Mouse (Mus musculus) monocyte, adult 2 months (primary cell): Measurements from ENCODE around the gene Dlgap1.

Experiments
- DNase-seq, 2 experiments: peaks; one replicate each; pipeline ENCODE4 v3.0.0; 2022; ENCODE audit warnings: low spot score in 2 of 2, low read depth in 1 of 2

The Dlgap1 gene

GRCm38 (mm10) chr17:69969021-69969815 is at the start of gene Dlgap1:
Gene Dlgap1, plus strand, starts transcription at chr17:69969073.
- no peak for DNase-seq

GRCm38 (mm10) chr17:69954936-69955335 is 13.9 kb upstream of the Dlgap1 start:
- DNase-seq = no peak

DNA sequence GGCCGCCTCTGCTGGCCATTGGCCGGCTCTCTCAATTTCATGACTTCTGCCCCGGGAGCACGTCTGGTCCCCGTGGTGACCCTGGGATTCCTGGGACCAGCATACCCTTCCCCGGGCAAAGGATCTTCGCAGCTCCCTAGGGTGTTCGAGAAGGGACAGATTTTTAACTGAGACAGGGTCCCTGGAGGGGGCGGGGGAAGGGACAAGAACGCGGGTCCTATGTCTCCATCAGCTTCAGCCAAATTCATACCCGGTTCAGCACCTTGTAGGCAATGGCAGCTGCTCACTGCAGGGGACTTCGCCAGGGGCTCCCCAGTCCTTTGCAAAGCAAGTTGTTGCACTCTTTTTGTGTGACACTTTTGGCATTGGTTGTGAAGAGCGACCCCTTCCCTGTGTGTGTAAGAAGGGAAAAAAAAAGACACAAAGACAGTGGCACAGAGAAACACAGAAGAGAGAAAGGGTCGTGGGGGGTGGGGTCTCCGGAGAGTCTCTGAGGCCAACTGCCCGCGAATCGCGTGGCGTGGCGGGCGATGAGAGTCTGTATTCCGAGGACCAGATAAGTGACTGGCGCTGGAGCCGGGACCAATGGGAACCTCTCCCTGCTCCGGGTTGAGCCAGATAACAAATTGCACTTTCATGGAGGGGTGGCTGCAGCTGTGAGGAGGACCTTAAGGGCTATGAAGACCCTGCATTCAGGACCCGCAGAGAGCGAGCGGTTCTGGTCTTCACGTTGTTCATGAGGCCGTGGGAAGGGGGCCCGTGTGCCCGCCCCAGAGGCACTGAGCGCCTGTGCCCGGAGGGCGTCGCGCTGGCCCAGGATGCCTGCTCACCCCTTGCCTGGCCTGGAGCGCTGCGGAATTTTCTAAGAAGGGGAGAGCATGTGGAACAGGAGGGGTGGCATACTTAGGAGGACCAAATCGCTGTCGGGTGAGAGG is 1.2 kb downstream of the Dlgap1 start:
- DNase-seq = no peak

- no peak for DNase-seq
Measured at GRCm38 (mm10) chr17:69973081-69973480, 4.2 kb downstream of the Dlgap1 start.

GRCm38 (mm10) chr17:69973991-69974390 is 5.1 kb downstream of the Dlgap1 start:
- no peak for DNase-seq

GRCm38 (mm10) chr17:69982236-69982923 is 13.5 kb downstream of the Dlgap1 start:
- no peak for DNase-seq

- no peak for DNase-seq
Measured at GRCm38 (mm10) chr17:69996406-69996805, 27.5 kb downstream of the Dlgap1 start.

- DNase-seq = no peak
Measured at GRCm38 (mm10) chr17:70002026-70002425, 33.2 kb downstream of the Dlgap1 start.

DNA sequence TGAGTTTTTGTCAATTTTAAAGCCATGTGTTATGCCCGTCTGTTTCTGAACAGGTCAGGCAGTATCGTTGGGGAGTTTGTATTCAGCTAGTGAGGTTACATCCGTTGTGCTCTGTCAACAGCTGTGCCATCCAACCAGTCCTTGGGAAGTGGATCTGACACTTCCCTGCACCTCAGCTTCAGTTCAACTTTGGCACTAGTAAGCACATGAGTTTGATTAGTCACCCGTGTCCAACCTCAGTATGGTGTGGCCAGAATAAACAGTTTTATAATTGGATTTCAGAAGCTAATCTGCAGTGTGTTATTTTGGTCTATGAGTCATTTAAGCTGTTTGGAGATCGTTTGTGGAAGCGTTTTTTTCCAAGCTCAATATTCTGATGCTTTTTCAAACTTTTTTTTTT is 35.8 kb downstream of the Dlgap1 start:
- DNase-seq = no peak

DNA sequence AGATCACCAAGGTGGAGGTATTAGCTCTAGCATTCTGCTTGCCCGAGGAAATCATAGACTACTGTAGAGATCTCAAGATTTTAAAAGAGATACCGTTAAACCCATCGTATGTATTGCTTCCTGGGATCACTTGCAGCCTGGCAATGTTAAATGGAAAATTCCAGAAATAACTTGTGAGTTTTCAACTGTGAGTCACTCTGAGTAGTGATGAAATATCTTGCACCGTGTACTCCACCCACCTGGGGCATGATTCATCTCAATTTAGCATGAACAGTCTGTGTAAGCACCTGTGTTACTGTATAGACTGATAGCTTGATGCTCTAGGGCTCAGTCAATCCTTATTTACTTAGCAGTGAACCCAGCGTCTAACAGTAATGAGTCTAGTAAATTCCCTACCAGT is 38.7 kb downstream of the Dlgap1 start:
- no peak for DNase-seq

DNA sequence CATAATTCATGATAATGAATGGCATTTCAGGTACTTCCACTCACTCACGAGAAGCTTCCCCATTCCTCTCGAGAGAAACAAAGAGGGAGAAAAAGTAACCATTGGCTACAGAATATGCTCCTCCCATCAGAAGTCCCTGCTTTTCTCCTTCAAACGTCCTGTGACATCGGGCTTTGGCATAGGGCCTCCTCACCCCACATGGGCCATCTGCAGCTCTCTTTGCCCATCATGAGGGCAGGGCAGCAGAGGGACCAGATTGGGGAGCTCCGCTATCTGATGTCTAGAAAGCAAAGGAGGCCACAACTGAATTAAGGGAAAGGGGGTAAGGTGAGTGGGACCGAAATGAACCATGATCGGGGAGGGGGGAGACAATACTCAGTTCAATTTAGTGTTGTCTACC is 47.6 kb downstream of the Dlgap1 start:
- no peak for DNase-seq

- no peak for DNase-seq
Measured at GRCm38 (mm10) chr17:70020376-70020775, 51.5 kb downstream of the Dlgap1 start.

- DNase-seq = no peak
Measured at GRCm38 (mm10) chr17:70022618-70023017, 53.7 kb downstream of the Dlgap1 start.

- DNase-seq = no peak
Measured at GRCm38 (mm10) chr17:70034862-70035261, 66.0 kb downstream of the Dlgap1 start.

- no peak for DNase-seq
Measured at GRCm38 (mm10) chr17:70040751-70041430, 72.0 kb downstream of the Dlgap1 start.

DNA sequence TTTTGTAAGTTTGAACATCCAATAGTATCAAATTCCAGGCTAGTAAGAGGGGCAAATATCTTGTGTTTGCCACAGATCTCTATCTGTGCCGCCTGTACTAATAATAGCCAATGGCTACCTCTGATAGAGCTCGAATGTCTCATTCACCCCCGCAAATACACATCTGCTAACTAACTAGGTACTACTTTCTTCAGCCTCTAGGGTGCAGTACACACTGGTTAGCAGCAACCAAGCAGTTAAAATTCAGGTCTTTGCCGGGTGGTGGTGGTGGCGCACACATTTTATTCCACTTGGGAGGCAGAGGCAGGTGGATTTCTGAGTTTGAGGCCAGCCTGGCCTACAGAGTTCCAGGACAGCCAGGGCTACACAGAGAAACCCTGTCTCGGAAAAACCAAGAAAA is 99.4 kb downstream of the Dlgap1 start:
- no peak for DNase-seq

DNA sequence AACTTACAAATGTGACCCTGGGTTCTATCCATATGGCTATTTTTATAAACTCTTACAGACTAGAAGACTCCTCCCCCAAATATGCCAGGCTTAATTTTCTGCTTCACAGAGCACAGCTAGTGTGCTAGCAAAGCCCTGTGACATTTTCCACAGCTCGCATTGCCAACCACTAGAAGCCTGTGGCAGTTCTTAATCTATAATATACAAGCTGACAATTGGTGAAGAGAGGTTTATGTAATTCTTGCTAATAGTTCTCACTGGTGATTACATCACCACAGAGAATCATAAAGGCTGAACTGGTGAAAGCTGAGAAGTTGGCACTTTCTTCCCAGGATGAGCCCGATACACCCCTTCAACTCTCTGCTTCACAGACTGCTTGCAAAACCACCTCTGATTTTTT is 103.2 kb downstream of the Dlgap1 start:
- DNase-seq = no peak

GRCm38 (mm10) chr17:70088220-70088619 is 119.3 kb downstream of the Dlgap1 start:
- no peak for DNase-seq

- DNase-seq = no peak
Measured at GRCm38 (mm10) chr17:70090737-70091136, 121.9 kb downstream of the Dlgap1 start.

DNA sequence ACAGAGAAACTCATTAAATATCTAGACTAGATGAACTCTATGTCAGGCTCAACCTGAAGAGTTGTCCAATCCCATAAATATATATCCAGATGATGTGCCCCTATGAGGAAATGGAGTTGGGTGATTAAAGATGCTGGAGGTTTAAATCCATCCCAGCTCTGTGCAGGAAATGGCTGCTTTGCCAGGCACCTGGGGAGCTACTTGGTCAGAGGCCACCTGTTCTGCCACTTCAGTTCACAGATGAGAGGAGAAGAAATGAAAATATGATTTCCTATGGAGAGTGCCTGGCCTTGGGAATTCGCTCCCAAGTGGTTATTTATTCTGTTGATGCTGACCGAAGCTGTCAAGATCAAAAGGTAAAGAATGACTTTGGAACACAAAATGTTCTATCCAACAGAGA is 160.3 kb downstream of the Dlgap1 start:
- no peak for DNase-seq

DNA sequence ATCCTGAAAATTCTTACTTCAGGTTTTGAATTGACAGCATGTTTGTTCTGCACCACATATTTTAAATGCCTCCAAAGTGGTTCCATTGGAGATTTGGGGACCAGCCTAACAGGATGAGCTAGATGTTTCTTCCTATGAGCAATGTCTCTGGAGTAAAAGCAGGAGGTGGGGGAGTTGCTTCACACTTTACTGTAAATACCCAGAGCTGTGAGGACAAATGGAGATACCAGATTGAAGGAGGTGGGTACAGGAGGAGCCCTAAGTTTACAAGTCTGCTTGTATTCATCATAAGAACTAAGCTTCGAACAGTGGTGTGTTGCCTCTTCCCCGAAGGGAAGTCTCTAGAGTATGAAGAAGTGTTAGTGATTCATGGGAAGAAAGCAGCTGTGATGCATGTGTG is 201.0 kb downstream of the Dlgap1 start:
- no peak for DNase-seq
